Mouse (Mus musculus): ENCODE measurements at regions not wholly inside any gene's neighbourhood (a gene's known extent, or its start where the extent isn't known, plus 50 kb on each side); places are given as distances from the start of the nearest gene placed in this dataset.

DNA sequence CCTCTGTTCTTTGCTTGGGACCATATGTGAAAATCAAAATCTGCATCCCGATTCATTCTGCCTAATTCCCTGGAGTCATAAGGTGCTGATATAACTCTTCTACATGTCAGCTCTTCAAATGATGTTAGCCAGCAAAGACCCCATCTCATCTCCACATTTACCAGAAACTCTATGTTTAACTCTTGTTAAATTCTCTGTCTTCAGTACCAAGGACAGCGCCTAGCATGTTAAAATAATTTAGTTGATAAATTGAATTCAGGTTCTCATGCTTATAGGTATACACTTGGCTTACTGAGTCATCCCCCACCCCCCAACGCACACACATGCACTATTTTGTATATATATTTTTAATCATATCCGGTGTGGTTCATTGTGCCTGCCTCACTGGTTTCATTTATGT, 113.8 kb upstream of the Lrrn1 start:
- TF ChIP-seq SMC3 (IDR thresholded peaks at IDR 0.05; ENCODE audit: low read depth, low read length), result no peak
- TF ChIP-seq CTCF (IDR thresholded peaks at IDR 0.05 in 2 of 3, conservative IDR thresholded peaks at IDR 0.05 in 1 of 3; ENCODE audit: control insufficient read depth in 1 of 3, insufficient read depth in 1 of 3, low read depth in 2 of 3, low read length in 3 of 3, poor library complexity in 1 of 3, severe bottlenecking in 1 of 3), result no peak
- TF ChIP-seq POLR2AphosphoS2 (IDR thresholded peaks at IDR 0.05; ENCODE audit: low read length), result no peak
- no peak for TF ChIP-seq HCFC1 (IDR thresholded peaks at IDR 0.05; ENCODE audit: low read depth, low read length)
- no peak for TF ChIP-seq GATA1 (IDR thresholded peaks at IDR 0.05; ENCODE audit: low read depth, low read length)
- no peak for TF ChIP-seq ETS1 (IDR thresholded peaks at IDR 0.05; ENCODE audit: low read depth, low read length)
- TF ChIP-seq RAD21 (IDR thresholded peaks at IDR 0.05; ENCODE audit: low read depth, low read length), result no peak

All from MEL (cell line).